Mouse (Mus musculus) kidney, adult 2 months (tissue): Measurements from ENCODE around the gene Ube2g2.

Experiments
- CTCF ChIP-seq: fragments of 200-500 bp; conservative IDR thresholded peaks from 2 replicates; pipeline ENCODE4 v1.5.1; 2011; ENCODE audit warnings: low read depth, mild to moderate bottlenecking, control low read depth, low read length, moderate library complexity, mixed read lengths; ENCODE audit not compliant: insufficient read depth, insufficient read length
- POLR2A ChIP-seq: fragments of 200-500 bp; IDR thresholded peaks from one replicate; pipeline ENCODE4 v1.6.1; 2011; ENCODE audit warnings: low read depth, low read length, control low read depth

- no peak for TF ChIP-seq POLR2A
- TF ChIP-seq CTCF = no peak
Measured at GRCm38 (mm10) chr10:77626036-77626435, 4.0 kb downstream of the Ube2g2 start.
